Mouse (Mus musculus): ENCODE measurements around the gene Snrnp200.
"Not testable (repeated sequence)": the region's sequence is repeated elsewhere in the genome, so short reads cannot be mapped to it uniquely, and the experiment has no call there.

Snrnp200 gene

DNA sequence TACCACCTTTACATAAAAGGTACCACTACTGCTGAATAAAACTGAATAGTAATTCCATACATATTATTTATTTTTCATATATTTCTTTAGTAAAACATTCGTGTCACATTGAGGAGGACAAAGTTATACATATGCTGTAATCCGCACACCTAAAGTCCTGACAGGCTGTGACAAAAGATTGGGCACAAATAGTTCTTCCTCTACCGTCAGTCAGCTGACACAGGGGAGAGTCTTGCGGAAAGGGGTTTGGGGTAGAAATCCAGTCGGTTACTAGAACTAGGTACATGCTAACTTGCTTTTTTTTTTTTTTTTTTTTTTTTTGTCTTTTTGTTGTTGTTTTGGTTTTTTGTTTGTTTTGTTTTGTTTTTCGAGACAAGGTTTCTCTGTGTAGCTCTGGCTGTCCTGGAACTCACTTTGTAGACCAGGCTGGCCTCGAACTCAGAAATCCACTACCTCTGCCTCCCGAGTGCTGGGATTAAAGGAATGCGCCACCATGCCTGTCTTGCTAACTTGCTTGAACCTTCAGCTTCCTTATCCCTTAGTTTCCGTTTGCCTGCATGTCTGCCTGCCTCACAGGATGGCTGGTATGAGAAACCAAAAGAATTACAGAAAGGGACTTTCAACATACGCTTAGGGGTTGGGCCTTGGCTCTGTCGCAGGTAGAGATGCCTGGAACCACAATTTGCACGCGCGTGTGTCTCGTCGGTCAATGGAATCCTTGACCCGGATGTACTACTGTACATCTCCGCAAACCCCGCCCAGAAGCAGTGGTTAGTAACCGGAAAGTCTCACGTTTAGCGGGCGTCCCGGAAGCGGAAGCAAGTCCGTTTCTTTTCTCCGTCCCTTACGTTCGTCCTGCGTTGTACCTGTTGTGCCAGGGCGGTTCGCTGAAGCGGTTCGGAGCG is at the start of gene Snrnp200, which contains the start of gene 1810024B03Rik:
Gene Snrnp200, plus strand, starts transcription at position 840 of the 905 bp plus-strand sequence.
Gene 1810024B03Rik, minus strand, starts transcription at position 734 of the 905 bp plus-strand sequence.
- peak; percentile 91 for DNase-seq (ENCODE audit: extremely low spot score, low spot score)

DNA sequence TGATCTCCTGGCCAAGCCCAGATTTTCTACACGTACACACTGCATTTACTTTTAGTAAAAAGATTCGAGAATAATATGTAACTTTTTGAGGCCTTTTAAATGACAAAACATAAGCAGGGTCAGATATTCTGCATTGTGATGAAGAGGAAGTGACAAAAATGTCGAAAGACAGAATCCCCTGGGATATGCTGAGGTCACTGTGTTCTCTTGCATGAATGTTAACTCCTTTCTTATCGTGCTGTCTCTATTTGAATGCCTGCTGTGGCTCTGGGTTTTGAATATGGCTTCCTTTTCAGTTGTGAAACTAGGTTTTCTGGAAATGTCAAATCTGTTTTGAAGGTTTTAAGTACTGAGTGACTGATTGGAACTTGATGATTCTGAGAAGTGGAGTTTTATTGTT is 42.5 kb upstream of the Snrnp200 start:
- no peak for DNase-seq (ENCODE audit: extremely low spot score, low spot score)

DNA sequence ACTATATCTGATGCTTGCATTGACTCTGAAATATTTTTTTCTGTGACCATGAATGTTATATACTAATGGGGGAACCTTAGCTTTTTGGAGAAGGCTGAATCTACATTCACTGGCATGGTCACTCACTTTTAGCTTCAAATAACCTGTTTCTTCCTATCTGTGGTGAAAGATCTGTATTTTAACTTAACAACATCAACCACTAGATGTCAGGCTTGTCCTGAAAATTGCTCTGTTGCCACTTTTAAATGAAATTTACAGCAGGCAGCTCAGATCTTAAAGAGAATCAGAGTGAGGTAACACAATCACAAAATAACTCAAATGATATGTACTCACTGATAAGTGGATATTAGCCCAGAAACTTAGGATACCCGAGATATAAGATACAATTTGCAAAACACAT is 41.9 kb upstream of the Snrnp200 start:
- DNase-seq (ENCODE audit: extremely low spot score, low spot score) = not testable (repeated sequence)

DNA sequence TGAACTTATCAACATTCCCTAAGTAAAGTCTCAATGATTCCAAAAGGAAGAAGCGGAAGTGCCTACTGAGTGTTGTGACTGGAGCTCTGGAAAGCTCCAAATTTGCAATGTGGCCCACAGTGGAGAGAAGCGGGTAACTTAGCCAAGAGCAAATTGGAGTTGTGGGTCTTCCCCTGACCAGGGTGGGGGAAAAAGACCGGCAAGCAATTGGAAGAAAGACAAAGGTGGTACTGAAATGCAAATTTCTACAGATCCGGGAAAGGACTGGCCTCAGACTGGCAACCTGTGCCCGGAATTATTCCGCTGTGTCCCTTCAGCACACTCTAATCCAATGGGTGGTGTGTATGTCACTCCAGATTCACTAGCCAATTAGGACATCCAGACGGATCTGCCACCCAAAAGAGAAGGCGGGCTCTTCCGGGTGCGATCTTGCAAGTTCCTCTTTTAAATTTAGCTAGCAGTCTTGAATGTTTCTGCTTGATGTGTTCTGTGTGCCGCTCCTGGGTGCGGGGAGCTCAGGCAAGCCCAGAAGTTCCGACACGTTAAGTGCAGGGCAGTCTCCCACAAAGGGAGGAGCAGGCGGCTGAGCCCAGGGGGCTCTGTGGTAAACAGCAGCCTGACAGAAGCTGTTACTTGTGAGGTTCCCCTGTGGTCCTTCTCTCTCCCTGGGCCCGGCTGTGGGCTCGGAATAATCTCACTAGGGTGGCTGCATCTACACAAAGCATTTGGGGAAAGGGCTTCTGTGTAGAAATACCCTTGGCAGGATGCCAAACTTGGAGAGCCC is 25.4 kb upstream of the Snrnp200 start:
- peak; percentile 68 for DNase-seq (ENCODE audit: extremely low spot score, low spot score)

DNA sequence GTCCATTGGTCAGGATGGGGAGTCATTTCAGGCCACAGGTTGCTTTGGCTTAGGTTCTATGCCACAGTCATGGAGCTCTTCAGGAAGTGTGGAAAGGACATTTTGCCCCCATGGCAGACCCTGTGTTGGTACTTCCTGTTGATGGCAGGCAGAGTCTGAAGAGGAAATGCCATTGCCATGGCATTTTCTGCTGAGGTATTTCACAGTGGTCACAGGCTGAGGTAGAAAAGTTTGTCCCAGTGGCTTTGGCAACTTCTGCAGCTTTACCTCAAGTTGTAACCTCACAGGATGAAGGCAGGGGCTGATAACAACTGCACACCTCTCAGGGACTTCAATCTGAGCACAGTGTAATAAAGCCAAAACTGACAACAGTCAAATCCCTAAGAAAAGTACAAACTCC is 18.6 kb upstream of the Snrnp200 start:
- no peak for DNase-seq (ENCODE audit: extremely low spot score, low spot score)

DNA sequence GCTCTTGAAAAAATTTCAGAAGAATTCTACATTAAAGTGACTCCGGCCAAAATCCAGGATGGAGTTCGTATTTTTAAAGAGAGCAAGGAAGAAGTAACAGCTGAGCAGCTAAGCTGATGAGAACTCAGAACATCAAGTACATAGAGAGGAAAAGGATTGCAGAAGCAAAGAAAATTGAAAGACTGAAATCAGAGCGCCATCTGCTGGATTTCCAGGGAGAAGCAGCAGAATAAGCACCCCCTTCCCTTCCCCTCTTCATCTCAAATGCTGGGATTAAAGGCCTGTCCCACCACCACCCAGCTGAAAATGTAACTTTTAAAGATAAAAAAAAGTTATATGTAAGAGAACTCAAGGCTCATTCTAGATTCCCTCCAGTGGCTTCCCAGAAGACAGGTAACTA is 3.3 kb upstream of the Snrnp200 start:
- DNase-seq (ENCODE audit: extremely low spot score, low spot score) = peak; percentile 58

DNA sequence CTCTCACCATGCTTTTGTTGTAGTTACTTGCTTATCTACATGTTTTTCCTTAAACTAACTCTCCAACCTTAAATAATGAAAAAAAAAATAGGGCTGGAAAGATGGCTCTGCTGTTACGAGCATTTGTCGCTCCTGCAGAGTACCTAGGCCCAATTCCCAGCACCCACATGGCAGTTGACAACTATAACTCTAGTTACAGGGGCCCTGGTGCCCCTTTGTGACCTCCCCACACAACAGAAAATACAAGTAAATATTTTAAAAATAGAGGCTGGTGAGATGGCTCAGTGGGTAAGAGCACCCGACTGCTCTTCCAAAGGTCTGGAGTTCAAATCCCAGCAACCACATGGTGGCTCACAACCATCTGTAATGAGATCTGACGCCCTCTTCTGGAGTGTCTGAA is 2.2 kb upstream of the Snrnp200 start:
- not testable (repeated sequence) for DNase-seq (ENCODE audit: extremely low spot score, low spot score)

DNA sequence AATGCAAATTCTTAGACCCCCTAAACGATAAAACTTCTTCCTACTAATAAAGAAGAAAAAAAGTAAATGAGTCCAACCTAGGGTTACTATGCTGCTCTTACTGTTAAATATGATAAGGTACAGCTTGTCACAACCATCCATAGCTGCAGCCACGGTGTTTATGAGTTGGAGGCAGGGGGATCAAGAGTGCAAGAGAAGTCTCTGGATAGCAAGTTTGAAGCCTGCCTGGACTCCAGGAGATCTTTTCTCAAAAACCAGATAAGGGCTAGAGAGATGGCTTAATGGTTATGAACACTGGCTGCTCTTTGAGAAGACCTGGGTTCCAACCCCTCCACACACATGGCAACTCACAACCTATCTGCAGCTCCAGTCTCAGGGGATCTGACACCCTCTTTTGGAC is 1.3 kb upstream of the Snrnp200 start:
- no peak for DNase-seq (ENCODE audit: extremely low spot score, low spot score)

DNA sequence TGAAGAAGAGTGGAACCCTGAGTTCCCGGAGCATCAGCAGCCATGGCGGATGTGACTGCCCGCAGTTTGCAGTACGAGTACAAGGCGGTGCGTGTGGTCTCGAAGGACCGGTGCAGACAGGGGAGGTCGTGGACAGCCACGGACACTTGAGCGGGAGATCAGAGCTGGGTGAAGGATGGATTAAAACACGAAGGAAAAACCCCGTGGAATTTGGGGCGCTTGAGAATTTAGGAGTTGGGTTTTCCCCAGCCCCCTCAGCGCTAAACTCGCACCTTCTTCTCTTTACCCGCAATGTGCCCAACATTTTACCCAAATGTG is 225 bp downstream of the Snrnp200 start:
- no peak for DNase-seq (ENCODE audit: extremely low spot score, low spot score)

DNA sequence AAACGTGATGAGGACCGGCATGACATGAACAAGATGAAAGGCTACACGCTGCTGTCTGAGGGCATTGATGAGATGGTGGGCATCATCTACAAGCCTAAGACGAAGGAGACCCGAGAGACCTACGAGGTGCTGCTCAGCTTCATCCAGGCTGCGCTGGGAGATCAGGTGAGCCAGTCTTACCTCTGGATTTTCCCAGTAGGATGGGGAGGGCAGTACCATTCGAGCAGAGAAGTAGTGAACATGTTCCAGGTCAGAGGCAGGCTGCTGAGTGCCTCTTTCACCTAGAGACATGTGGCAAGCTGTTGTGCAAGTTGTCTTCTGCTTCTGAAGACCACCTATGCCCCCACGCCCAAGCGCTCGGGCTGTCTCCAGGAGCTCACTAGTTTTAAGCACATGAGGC is 2.5 kb downstream of the Snrnp200 start:
- no peak for DNase-seq (ENCODE audit: extremely low spot score, low spot score)

DNA sequence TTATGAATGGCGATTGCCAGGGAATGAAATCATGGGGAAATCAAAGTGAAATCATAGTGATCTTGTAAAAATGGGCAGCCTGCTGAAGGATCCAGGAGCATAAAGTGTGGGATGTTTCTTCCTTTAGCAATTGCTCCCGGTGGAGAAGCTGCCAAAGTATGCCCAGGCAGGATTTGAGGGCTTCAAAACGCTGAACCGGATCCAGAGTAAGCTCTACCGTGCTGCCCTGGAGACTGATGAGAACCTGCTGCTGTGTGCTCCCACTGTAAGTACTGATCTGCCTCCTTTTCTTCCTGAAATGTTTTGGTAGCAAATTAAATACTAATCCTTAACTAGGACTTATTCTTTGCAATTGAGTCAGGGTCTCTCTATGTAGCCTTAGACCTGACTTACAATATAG is 9.6 kb downstream of the Snrnp200 start:
- DNase-seq (ENCODE audit: extremely low spot score, low spot score) = no peak

DNA sequence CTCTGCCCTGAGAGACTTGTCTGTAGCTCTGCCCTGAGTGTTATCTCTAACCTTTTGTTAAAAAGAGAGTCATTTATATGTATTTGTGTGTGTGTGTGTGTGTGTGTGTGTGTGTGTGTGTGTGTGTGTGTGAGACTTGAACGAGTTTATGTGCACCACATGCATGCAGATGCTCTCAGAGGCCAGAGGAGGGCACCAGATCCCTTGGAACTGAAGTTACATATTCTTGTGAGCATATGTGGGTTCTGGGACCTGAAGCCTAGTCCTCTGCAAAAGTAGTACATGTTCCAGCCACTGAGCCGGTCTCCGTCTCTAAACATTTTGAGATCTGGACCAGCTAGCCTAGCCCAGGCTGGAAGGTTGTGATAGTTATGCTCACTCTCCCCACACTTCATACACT is 17.1 kb downstream of the Snrnp200 start:
- DNase-seq (ENCODE audit: extremely low spot score, low spot score) = no peak

DNA sequence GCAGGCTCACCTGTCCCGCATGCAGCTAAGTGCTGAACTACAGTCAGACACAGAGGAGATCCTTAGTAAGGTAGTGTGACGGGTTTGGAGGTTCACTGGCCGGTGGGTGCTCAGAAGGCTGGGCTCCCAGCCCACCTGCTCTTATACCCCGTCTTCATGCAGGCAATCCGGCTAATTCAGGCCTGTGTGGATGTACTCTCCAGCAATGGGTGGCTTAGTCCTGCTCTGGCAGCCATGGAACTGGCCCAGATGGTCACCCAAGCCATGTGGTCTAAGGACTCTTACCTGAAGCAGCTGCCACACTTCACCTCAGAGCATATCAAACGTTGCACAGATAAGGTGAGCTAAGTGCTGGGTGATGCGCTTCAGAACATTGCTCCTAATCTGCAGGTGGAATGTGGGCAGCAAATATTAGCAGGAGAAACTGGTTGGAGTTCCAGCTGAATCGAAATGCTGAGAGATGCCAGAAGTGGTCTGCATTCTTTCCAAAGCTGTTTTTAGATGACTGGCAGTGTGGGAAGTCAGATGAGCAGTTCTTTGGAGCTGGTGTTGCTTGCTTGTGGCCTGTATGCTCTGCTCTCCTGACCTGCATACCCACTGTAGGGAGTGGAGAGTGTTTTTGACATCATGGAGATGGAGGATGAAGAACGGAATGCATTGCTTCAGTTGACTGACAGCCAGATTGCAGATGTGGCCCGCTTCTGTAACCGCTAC is 29.9 kb downstream of the Snrnp200 start:
- no peak for DNase-seq (ENCODE audit: extremely low spot score, low spot score)

DNA sequence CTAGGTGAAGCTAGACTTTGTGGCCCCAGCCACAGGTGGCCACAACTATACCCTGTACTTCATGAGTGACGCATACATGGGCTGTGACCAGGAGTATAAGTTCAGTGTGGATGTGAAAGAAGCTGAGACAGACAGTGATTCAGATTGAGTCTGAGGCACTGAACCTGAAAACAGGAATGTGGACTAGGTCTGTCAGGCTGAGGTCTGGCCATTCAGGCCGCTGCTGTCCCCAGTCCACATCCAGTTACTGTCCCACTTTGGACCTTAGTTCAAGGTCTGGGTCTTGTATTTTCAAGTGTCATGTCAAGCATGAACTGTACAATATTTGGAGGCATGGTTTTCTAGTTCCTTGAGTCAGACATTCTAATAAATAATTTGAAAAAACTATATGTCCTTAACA is 31.9 kb downstream of the Snrnp200 start:
- no peak for DNase-seq (ENCODE audit: extremely low spot score, low spot score)

DNA sequence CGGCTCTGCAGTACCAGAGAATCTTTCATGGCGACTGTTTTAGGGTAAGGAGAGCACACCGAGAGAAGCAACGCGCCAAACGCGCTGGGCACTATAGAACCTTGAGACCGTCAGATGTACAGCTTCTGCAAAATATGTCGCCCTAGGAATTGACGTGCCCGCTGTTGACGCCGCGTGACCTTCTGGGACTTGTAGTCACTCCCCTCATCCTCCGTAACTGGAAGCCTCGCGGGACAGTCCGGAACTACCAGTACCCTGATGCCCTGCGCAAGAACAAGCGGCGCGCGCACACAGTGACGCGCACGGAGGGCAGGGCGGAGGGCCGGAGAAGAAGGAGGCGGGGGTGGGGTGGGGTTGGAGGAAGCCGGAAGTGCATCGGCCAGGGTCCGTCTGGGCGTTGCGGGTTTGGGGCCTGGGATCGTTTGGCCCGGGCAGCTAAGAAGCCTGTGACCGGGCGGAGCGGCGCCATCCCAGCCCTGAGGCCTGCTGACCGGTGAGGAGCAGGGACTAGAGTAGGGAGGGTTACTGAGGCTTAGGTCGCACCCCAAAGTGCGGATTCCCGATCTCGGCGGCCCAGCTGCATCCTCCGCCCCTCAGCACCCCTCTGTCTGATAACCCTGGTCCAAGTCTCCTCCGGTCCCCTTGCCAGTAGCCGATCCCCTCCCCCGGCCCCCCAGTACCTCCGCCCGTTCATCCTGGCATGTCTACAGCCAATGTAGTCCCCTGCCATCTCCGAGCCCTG is 39.6 kb downstream of the Snrnp200 start, which contains the start of the genes Ciao1 and Tmem127:
Gene Ciao1, minus strand, starts transcription at position 225 of the 742 bp plus-strand sequence.
Gene Tmem127, plus strand, starts transcription at position 317 of the 742 bp plus-strand sequence.
- DNase-seq (ENCODE audit: extremely low spot score, low spot score) = peak; percentile 97

DNA sequence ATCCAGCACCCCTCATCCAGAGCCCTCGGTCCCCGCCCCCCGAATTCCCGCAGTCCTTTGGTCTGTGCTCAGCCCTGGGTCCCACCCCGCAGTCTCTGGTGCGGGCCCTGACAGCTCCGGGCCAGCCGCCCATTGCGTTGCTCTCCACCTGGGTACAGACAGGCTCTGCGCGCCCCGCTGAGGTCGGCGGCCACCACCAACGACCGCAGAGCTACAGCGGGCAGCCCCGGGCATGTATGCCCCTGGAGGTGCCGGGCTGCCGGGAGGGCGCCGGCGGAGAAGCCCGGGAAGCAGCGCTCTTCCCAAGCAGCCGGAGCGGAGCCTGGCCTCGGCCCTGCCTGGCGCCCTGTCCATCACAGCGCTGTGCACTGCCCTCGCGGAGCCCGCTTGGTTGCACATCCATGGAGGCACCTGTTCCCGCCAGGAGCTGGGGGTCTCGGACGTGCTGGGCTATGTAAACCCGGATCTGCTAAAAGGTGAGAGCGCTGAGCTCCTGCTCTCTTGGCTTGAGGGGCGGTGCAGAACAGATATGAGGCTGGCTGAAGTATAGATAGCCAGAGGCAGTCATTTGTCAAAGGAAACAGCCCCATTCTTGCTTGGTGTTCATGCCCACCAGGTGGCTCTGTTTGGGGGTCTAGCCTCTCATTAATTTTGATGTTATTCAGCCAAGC is 40.3 kb downstream of the Snrnp200 start:
- DNase-seq (ENCODE audit: extremely low spot score, low spot score) = peak; percentile 49

DNA sequence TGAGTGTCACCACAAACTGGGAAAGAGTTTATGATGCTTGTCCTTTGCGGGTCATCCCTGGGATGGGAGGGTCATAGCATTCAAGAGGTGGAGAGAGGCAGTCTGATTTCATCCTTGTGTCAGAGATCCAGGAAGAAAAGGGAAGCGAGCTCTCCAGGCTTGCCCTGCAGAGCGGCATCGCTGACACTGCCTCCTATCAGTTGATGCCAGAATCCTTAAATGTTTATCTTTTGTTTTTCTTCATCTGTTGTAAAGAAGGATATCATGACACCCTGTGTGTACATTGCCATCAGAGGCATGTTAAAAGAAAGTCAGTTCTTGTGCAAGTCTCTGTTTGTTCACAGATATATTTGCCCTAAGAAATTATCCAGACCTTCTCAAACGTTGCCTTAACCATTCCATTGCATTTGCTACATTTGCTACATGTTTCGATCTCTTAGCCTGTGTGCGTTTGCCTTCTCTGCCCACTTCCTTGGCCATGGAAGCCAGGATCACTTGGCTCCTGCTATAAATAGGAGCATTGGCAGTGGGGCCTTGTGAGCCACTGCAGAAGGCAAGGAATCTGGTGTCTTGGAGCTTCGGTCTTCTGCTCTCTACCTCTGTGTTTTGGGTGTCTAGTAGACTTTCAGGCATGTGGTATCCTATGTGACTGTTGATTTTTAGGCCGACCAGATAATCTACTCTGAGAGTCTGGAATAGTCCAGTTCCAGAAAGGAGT is 42.3 kb downstream of the Snrnp200 start:
- no peak for DNase-seq (ENCODE audit: extremely low spot score, low spot score)

DNA sequence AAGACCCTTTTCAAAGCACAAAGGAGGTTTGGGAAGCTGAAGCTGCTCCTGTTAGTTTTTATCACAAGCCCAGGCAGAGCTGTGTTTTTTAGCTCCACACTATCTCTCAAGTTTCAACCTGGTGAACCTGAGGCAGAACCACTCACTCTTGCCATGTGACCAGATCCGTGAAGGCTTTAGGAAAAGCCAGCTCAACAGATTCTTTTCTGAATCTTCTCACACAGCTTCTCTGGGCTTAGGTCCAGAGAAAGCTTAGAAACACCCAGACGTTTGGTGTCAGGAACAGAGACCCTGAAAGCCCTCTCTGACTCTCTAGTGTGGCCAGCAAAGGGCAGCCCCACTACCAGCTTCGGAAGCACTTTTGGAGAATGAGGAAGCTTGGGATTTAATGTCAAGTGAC is 43.3 kb downstream of the Snrnp200 start:
- no peak for DNase-seq (ENCODE audit: extremely low spot score, low spot score)

DNA sequence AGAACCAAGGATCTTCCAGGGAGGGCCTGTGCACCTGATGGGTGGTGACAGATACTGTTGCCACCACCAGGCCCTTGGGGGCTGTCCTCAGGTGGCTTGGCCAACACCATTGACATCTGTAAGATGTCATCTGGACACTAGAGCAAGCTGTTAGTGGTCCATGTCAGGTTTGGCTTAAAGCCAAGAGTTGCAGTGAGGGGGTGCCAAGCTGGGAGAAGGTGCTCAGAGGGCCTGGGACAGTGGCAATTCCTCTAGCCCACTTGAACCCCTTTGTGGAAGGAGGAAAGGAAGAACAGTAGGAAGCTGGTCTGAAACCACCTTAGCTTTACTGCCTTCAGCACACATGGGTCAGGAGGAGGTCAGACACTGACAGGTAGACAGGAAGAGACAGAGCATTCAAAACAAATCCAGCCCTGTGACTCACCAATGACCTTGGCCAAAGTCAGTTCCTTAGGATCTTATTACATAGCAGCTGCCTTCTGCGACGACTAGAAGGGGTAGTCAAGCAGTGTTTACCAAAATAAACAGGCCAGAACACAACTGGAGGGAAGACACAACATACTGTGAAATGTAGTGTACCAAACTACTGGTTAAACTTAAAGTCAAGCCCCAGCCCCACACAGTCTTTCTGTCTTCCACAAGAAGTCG is 43.8 kb downstream of the Snrnp200 start:
- no peak for DNase-seq (ENCODE audit: extremely low spot score, low spot score)

Data from neural tube, embryonic 10.5 days (tissue).